Mouse (Mus musculus): Measurements from ENCODE around the gene Stam. TPM values are rescaled to one million over a fixed set of nuclear protein-coding genes. Genes with fewer than 3 reads are reported as not detected.
A peak's percentile ranks its signal among the peaks of the same experiment; 100 is the strongest.

Gene Stam
- polyA plus RNA-seq (2012; rRNA removed) = 59.4 and 64.3 TPM in 2 replicates

DNA sequence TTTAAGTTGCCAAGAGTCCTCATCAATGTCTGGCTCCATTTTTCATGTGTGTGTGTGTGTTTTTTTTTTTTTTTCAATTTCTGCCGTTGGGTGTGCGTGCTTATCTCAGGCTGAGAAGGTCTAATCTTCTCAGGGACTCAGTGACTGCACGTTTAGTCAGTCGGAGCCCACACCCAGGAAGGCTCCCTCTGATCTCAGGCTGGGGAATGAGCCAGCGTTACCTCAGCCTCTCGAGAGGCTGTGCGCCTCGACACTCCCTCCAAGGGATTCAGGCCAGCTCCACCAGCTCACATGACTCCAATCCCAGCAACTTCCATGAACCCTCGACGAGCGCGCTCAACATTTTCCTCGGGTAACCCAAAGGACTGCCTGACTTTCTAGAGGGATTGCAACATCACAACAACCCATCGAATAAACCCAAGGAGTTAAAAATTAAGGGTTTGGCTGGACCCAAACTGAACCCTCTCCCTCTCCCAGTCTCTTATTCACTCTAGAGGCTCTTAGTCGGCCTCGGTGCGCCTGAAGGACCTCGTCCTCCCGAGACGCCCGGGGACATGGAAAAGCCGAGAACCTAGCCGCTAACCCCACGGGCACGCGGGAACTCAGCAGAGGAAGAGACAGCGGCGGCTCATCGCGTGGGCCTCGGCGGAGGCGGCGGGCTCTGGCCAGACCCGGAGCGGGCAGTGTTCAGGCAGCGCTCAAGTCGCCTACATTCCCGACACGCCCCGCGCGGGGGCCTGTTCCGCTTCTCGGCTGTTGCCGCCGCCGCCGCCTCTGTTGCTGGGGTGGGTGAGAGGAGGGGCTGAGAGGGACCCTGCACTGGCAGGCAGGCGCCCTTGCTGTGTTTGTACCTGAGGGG lies at the start of gene Stam:
Gene Stam (plus strand): TSS at position 737 of the 859 bp plus-strand sequence.
- no peaks in the 10 kb centered on the region for H3K4me1 ChIP-seq (ENCODE audit: control insufficient read depth, insufficient read depth, low read length)
- H3K27me3 ChIP-seq (ENCODE audit: control insufficient read depth, insufficient read depth, low read length) = no peaks in the 10 kb centered on the region
- H3K27ac ChIP-seq (ENCODE audit: insufficient read depth, low read length) = peak within 1 kb of the TSS; percentile 100
- H3K4me3 ChIP-seq (replicated peaks; ENCODE audit: insufficient read depth, low read depth, low read length) = peak within 1 kb of the TSS; percentile 87
- TF ChIP-seq POLR2A (IDR thresholded peaks at IDR 0.05; ENCODE audit: borderline replicate concordance, insufficient read depth, low read length) (peak; percentile 66; the same call in 1 of the 2 replicates), CTCF (IDR thresholded peaks at IDR 0.05; ENCODE audit: borderline replicate concordance, insufficient read depth, low read depth, low read length) (no peak)
- peak; percentile 89 to 93 for DNase-seq
- under 1% methylated on average over 50 of the region's 50 CpGs for WGBS

DNA sequence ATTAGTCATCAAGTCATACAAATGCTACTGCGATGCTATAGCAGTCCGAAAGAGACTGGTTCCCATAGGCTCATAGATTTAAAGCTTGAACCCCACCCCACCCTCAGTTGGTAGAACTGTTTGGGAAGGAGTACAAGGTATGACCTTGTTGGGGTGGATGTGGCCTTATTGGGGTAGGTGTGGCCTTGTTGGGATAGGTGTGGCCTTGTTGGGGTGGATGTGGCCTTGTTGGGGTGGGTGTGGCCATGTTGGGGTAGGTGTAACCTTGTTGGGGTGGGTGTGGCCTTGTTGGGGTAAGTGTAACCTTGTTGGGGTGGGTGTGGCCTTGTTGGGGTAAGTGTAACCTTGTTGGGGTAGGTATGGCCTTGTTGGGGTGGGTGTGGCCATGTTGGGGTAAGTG lies 32.6 kb upstream of the Stam start:
- Histone ChIP-seq H3K27me3 (ENCODE audit: control insufficient read depth, insufficient read depth, low read length) (no peaks in the 10 kb centered on the region), H3K27ac (ENCODE audit: insufficient read depth, low read length) (no peak overlapping the region), H3K4me3 (replicated peaks; ENCODE audit: insufficient read depth, low read depth, low read length) (no peak overlapping the region), H3K4me1 (ENCODE audit: control insufficient read depth, insufficient read depth, low read length) (no peaks in the 10 kb centered on the region)
- DNase-seq = no peak
- WGBS = 96% methylated on average over 2 of the region's 2 CpGs
- TF ChIP-seq CTCF (IDR thresholded peaks at IDR 0.05; ENCODE audit: borderline replicate concordance, insufficient read depth, low read depth, low read length) = no peak
- no peak for TF ChIP-seq POLR2A (IDR thresholded peaks at IDR 0.05; ENCODE audit: borderline replicate concordance, insufficient read depth, low read length)

DNA sequence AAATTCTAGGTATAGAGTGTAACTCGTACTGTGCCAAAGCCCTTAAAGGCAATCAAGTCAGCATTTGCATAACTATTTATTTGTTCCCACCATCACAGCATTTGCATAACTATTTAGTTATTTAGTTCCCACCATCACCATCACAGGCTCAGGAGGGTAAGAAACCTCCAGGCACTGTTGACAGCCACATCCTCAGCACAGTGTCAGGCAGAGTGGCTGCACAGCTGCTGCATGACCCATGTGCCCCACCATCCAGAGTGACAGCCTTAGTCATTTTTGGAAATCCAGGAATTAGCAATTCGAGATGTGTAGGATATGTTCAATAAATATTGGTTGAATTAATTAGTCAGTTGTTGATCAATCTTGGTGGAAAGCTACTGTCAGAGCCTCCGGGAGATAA lies 30.9 kb upstream of the Stam start:
- 90% methylated on average over 3 of the region's 3 CpGs for WGBS
- no peaks in the 10 kb centered on the region for H3K4me1 ChIP-seq (ENCODE audit: control insufficient read depth, insufficient read depth, low read length)
- TF ChIP-seq CTCF (IDR thresholded peaks at IDR 0.05; ENCODE audit: borderline replicate concordance, insufficient read depth, low read depth, low read length) = no peak
- TF ChIP-seq POLR2A (IDR thresholded peaks at IDR 0.05; ENCODE audit: borderline replicate concordance, insufficient read depth, low read length) = no peak
- H3K27ac ChIP-seq (ENCODE audit: insufficient read depth, low read length) = no peak overlapping the region
- H3K27me3 ChIP-seq (ENCODE audit: control insufficient read depth, insufficient read depth, low read length) = no peaks in the 10 kb centered on the region
- DNase-seq = no peak
- no peak overlapping the region for H3K4me3 ChIP-seq (replicated peaks; ENCODE audit: insufficient read depth, low read depth, low read length)

DNA sequence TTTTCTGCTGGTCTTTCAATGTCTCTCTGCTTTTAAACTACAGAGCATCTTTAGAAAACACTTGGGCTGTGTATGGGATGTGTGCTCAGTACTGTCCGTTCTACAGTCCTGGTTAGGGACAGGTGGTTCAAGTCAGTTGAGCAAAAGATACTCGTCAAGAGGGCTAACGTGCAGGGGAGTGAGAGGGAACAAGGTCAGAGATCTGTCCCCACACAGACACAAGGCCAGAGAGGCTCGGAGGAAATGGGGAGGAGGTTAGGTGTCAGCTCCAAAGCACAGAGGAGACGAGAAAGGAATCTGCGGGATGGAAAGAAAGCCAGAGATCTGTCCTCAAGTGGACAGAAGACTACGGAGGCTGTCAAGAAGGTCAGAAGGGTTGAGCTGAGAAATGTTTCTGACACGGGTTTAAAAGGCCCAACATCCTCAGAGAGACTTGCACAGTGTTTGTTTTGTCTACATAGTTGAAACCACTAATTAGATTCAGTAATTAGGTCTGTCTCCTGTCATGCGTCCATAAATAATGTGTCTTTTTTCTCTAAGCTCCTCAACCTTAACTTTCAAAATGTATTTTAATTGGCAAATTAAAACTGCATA lies 30.2 kb upstream of the Stam start:
- peaks cover under 1% of the 10 kb centered on the region; the same call in 1 of the 2 replicates for H3K4me1 ChIP-seq (ENCODE audit: control insufficient read depth, insufficient read depth, low read length)
- no peak overlapping the region for H3K4me3 ChIP-seq (replicated peaks; ENCODE audit: insufficient read depth, low read depth, low read length)
- WGBS = 66% methylated on average over 9 of the region's 9 CpGs
- H3K27ac ChIP-seq (ENCODE audit: insufficient read depth, low read length) = no peak overlapping the region
- TF ChIP-seq CTCF (IDR thresholded peaks at IDR 0.05; ENCODE audit: borderline replicate concordance, insufficient read depth, low read depth, low read length) (no peak), POLR2A (IDR thresholded peaks at IDR 0.05; ENCODE audit: borderline replicate concordance, insufficient read depth, low read length) (no peak)
- no peak for DNase-seq
- no peaks in the 10 kb centered on the region for H3K27me3 ChIP-seq (ENCODE audit: control insufficient read depth, insufficient read depth, low read length)

DNA sequence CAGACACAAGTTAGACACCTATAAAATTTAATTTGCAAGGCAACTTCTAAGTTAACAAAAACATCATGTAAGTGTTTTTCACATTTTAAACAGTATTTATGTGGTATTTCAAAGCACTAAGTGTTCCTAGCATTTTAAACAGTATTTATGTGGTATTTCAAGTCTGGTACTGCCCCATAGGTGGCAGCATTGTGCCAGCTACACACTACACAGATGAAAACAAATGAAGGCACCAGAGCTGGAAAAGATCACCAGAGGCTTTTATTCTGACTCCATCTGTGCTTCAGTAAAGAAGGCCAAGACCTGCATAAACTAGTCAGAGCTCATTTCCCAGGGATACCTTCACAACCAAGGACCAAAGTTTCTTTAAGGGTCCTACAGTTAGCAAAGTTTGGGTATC lies 25.5 kb upstream of the Stam start:
- Histone ChIP-seq H3K27ac (ENCODE audit: insufficient read depth, low read length) (no peak overlapping the region), H3K27me3 (ENCODE audit: control insufficient read depth, insufficient read depth, low read length) (no peaks in the 10 kb centered on the region)

DNA sequence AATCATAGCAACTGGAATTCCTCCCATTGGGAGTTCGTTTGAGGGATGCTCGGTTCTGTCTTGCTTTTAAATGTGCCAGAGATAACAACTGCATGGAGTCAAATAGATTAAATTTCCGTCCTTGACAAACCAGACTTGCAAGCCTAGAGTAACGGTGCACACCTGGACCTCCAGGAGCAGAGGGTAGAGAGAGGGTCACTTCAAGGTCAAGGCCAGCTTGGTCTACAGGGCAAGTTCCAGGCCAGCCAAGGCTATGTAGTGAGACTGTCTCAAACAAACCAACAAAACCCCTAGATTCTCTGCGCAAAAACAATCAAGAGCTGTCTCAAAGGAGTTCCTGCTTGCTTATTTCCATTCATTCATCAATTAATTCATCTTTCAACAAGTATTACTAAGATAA lies 25.1 kb upstream of the Stam start:
- H3K4me3 ChIP-seq (replicated peaks; ENCODE audit: insufficient read depth, low read depth, low read length) = no peak overlapping the region
- peaks cover 4% of the 10 kb centered on the region; the same call in 1 of the 2 replicates for H3K4me1 ChIP-seq (ENCODE audit: control insufficient read depth, insufficient read depth, low read length)
- 75% methylated on average over 5 of the region's 5 CpGs for WGBS
- DNase-seq = no peak
- TF ChIP-seq CTCF (IDR thresholded peaks at IDR 0.05; ENCODE audit: borderline replicate concordance, insufficient read depth, low read depth, low read length) (no peak), POLR2A (IDR thresholded peaks at IDR 0.05; ENCODE audit: borderline replicate concordance, insufficient read depth, low read length) (no peak)
- H3K27ac ChIP-seq (ENCODE audit: insufficient read depth, low read length) = peak overlapping the region; percentile 57
- no peaks in the 10 kb centered on the region for H3K27me3 ChIP-seq (ENCODE audit: control insufficient read depth, insufficient read depth, low read length)

More for the DNA sequence above, 25.5 kb upstream of the Stam start:
- no peak overlapping the region for H3K4me3 ChIP-seq (replicated peaks; ENCODE audit: insufficient read depth, low read depth, low read length)
- H3K4me1 ChIP-seq (ENCODE audit: control insufficient read depth, insufficient read depth, low read length) = peaks cover 4% of the 10 kb centered on the region; the same call in 1 of the 2 replicates
- peak; percentile 69 to 78 for DNase-seq
- TF ChIP-seq POLR2A (IDR thresholded peaks at IDR 0.05; ENCODE audit: borderline replicate concordance, insufficient read depth, low read length) = no peak
- peak; percentile 68; the same call in 1 of the 2 replicates for TF ChIP-seq CTCF (IDR thresholded peaks at IDR 0.05; ENCODE audit: borderline replicate concordance, insufficient read depth, low read depth, low read length)

DNA sequence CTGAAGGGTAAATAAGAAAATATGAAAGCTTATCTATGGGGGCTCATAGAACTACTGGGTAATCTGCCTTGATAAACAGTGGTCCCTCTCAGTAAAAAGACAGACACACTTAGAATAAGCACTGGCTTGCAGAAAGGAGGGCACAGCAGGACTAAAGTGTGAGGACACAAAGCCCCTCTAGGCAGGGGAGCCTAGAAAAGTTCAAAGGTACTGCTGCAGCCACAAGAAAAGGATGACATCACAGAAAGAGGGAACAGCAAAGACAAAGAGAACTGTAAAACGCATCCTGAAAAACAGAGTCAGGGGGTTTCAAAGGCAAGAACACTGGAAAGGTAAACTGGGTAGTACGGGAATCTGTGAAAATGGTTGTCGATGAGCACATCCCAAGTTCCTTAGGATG lies 20.3 kb upstream of the Stam start:
- DNase-seq = no peak
- WGBS = 72% methylated on average over 3 of the region's 3 CpGs
- TF ChIP-seq POLR2A (IDR thresholded peaks at IDR 0.05; ENCODE audit: borderline replicate concordance, insufficient read depth, low read length) (no peak), CTCF (IDR thresholded peaks at IDR 0.05; ENCODE audit: borderline replicate concordance, insufficient read depth, low read depth, low read length) (no peak)

More for the DNA sequence above, 20.3 kb upstream of the Stam start:
- H3K4me3 ChIP-seq (replicated peaks; ENCODE audit: insufficient read depth, low read depth, low read length) = no peak overlapping the region
- no peak overlapping the region for H3K27ac ChIP-seq (ENCODE audit: insufficient read depth, low read length)
- H3K27me3 ChIP-seq (ENCODE audit: control insufficient read depth, insufficient read depth, low read length) = no peaks in the 10 kb centered on the region
- peaks cover 3% of the 10 kb centered on the region; the same call in 1 of the 2 replicates for H3K4me1 ChIP-seq (ENCODE audit: control insufficient read depth, insufficient read depth, low read length)

Measured in cerebellum, adult 2 months (tissue).